Mouse (Mus musculus) heart, postnatal 0 days (tissue): Measurements from ENCODE around the gene Trrap.

Experiments
- CTCF ChIP-seq: IDR thresholded peaks from 2 replicates; pipeline ENCODE4 v1.5.1; 2016; ENCODE audit warnings: antibody characterized with exemption, control low read depth, low read depth
- EP300 ChIP-seq: IDR thresholded peaks from 2 replicates; pipeline ENCODE4 v1.6.1; 2016; ENCODE audit warnings: antibody characterized with exemption, low read depth

- peak; percentile 14 for TF ChIP-seq CTCF
- no peak for TF ChIP-seq EP300
These were observed 68.6 kb downstream of the Trrap start for GRCm38 (mm10) chr5:144836100-144836499.
